Mouse (Mus musculus): ENCODE data around the gene Uggt2. TPM values are rescaled to one million over a fixed set of nuclear protein-coding genes. Genes with fewer than 3 reads are reported as not detected.

Gene Uggt2
- polyA plus RNA-seq, 1 experiment from 2014 or later = 1.0 TPM

- no peak for ATAC-seq (ENCODE audit: insufficient read depth)
- H3K36me3 ChIP-seq (replicated peaks) = peaks cover 42% of the 10 kb centered on the region
- H3K27ac ChIP-seq (replicated peaks) = no peak overlapping the region
These were observed 119.5 kb downstream of the Uggt2 start for GRCm38 (mm10) chr14:118979571-118980325.

DNA sequence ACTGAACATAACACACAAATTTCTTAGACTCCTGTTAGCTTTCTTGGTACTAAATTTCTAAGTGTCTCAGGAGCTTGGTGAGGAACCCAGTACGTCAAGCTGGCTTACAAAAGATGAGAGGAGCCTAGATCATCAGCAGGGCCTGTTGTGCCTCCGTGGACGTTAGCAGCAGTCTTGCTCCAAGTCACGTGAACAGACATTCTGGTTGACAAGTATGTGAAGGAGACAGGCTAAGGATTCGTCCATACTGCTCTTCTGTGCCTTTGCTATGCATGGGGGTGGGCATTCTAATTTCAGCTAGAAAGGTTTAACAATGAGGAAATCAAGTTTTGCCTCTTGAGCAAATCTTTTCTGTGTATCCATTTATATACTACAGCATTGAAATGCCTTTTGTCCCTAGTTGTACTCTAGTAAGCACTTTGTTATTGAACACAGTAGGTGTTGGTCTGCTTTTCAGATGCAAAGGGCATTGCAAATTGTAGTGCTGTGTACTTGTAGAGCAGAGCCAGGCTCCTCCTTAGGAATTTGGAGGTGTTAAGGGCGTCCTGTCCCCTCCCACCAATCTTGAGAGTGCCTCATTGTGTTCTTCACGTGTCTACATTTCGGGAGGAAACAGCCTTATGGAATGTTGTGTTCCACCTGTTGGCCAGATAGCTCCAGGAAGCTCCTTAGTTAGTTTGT is 122.0 kb downstream of the Uggt2 start:
- no peak for ATAC-seq (ENCODE audit: insufficient read depth)

More at GRCm38 (mm10) chr14:118979571-118980325, 119.5 kb downstream of the Uggt2 start:
- Histone ChIP-seq H3K4me3 (replicated peaks) (no peak overlapping the region), H3K4me1 (replicated peaks) (peaks cover 19% of the 10 kb centered on the region), H3K9ac (no peak overlapping the region), H3K27me3 (no peaks in the 10 kb centered on the region), H3K9me3 (replicated peaks) (no peaks in the 10 kb centered on the region), H3K4me2 (no peak overlapping the region; the same call in 1 of the 2 replicates)
- 78% methylated on average over 7 of the region's 7 CpGs for WGBS (ENCODE audit: insufficient replicate concordance)

GRCm38 (mm10) chr14:118972268-118972667 is 127.0 kb downstream of the Uggt2 start:
- Histone ChIP-seq H3K27ac (replicated peaks) (no peak overlapping the region), H3K27me3 (no peaks in the 10 kb centered on the region), H3K9me3 (replicated peaks) (no peaks in the 10 kb centered on the region), H3K4me1 (replicated peaks) (no peaks in the 10 kb centered on the region), H3K4me2 (no peak overlapping the region), H3K9ac (no peak overlapping the region), H3K36me3 (replicated peaks) (peaks cover 86% of the 10 kb centered on the region), H3K4me3 (replicated peaks) (no peak overlapping the region)
- WGBS (ENCODE audit: insufficient replicate concordance) = 85% methylated on average over 6 of the region's 6 CpGs
- ATAC-seq (ENCODE audit: insufficient read depth) = no peak

More for the DNA sequence above, 122.0 kb downstream of the Uggt2 start:
- 73% methylated on average over 8 of the region's 8 CpGs for WGBS (ENCODE audit: insufficient replicate concordance)
- Histone ChIP-seq H3K9ac (no peak overlapping the region), H3K4me1 (replicated peaks) (peaks cover 13% of the 10 kb centered on the region), H3K27ac (replicated peaks) (no peak overlapping the region), H3K27me3 (no peaks in the 10 kb centered on the region), H3K4me3 (replicated peaks) (no peak overlapping the region), H3K9me3 (replicated peaks) (no peaks in the 10 kb centered on the region), H3K4me2 (no peak overlapping the region), H3K36me3 (replicated peaks) (peaks cover 59% of the 10 kb centered on the region)

GRCm38 (mm10) chr14:118967646-118968045 is 131.6 kb downstream of the Uggt2 start:
- no peak overlapping the region for H3K9ac ChIP-seq
- WGBS (ENCODE audit: insufficient replicate concordance) = 65% methylated on average over 7 of the region's 7 CpGs
- H3K9me3 ChIP-seq (replicated peaks) = no peaks in the 10 kb centered on the region
- no peak overlapping the region for H3K4me2 ChIP-seq
- H3K27ac ChIP-seq (replicated peaks) = no peak overlapping the region
- H3K4me3 ChIP-seq (replicated peaks) = no peak overlapping the region
- no peaks in the 10 kb centered on the region for H3K4me1 ChIP-seq (replicated peaks)
- H3K36me3 ChIP-seq (replicated peaks) = peaks cover 54% of the 10 kb centered on the region
- H3K27me3 ChIP-seq = no peaks in the 10 kb centered on the region
- ATAC-seq (ENCODE audit: insufficient read depth) = no peak

GRCm38 (mm10) chr14:118965356-118966000 is 133.8 kb downstream of the Uggt2 start:
- no peaks in the 10 kb centered on the region for H3K27me3 ChIP-seq
- H3K9ac ChIP-seq = no peak overlapping the region
- H3K4me3 ChIP-seq (replicated peaks) = no peak overlapping the region
- no peak overlapping the region for H3K27ac ChIP-seq (replicated peaks)
- H3K36me3 ChIP-seq (replicated peaks) = peaks cover 52% of the 10 kb centered on the region
- WGBS (ENCODE audit: insufficient replicate concordance) = 83% methylated on average over 4 of the region's 4 CpGs
- H3K9me3 ChIP-seq (replicated peaks) = no peaks in the 10 kb centered on the region
- ATAC-seq (ENCODE audit: insufficient read depth) = no peak
- no peak overlapping the region for H3K4me2 ChIP-seq
- no peaks in the 10 kb centered on the region for H3K4me1 ChIP-seq (replicated peaks)

GRCm38 (mm10) chr14:118958010-118958409 is 141.2 kb downstream of the Uggt2 start:
- no peak overlapping the region for H3K4me3 ChIP-seq (replicated peaks)
- no peaks in the 10 kb centered on the region for H3K4me1 ChIP-seq (replicated peaks)
- H3K4me2 ChIP-seq = no peak overlapping the region
- 90% methylated on average over 3 of the region's 3 CpGs for WGBS (ENCODE audit: insufficient replicate concordance)
- ATAC-seq (ENCODE audit: insufficient read depth) = no peak
- H3K27ac ChIP-seq (replicated peaks) = no peak overlapping the region
- H3K27me3 ChIP-seq = no peaks in the 10 kb centered on the region
- peaks cover 68% of the 10 kb centered on the region for H3K36me3 ChIP-seq (replicated peaks)
- H3K9ac ChIP-seq = no peak overlapping the region
- H3K9me3 ChIP-seq (replicated peaks) = no peaks in the 10 kb centered on the region

DNA sequence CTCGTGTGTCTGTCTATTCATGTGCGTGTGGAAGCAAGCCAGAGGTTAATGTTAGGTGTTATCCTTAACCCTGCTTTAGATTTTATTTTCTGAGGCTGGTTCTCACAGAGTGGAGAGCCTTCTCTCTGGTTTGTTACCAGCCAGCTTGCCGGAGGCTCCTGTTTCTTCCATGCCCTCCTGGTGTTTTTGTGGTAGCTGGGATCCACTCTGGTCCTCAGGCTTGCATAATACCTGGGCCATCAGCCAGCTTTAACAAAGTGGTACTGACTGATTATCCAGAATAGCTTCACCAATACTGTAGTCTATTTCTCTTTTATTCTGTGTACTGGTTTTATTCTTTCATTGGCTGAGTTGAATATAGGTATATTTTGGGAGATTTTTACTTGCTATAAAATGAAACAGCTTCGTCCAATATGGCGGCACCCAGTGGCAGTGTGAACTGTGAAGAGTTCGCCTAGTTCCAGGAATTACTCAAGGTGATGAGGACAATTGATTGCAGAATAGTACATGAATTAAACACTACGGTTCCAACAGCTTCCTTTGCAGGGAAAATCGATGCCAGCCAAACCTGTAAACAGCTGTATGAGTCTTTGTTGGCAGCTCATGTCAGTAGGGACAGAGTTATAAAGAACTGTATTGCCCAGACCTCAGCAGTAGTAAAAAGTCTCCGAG is 147.2 kb downstream of the Uggt2 start:
- peaks cover 23% of the 10 kb centered on the region for H3K36me3 ChIP-seq (replicated peaks)
- WGBS (ENCODE audit: insufficient replicate concordance) = 80% methylated on average over 9 of the region's 9 CpGs
- H3K27ac ChIP-seq (replicated peaks) = no peak overlapping the region
- H3K9me3 ChIP-seq (replicated peaks) = no peaks in the 10 kb centered on the region
- H3K4me3 ChIP-seq (replicated peaks) = no peak overlapping the region
- H3K27me3 ChIP-seq = no peaks in the 10 kb centered on the region
- 0 out of 2 replicates have a peak, but pooled peaks cover under 1% of the 10 kb centered on the region for H3K4me1 ChIP-seq (replicated peaks)
- no peak overlapping the region for H3K4me2 ChIP-seq
- H3K9ac ChIP-seq = no peak overlapping the region
- no peak for ATAC-seq (ENCODE audit: insufficient read depth)

- no peak for ATAC-seq (ENCODE audit: insufficient read depth)
- Histone ChIP-seq H3K27ac (replicated peaks) (no peak overlapping the region), H3K36me3 (replicated peaks) (peaks cover 8% of the 10 kb centered on the region), H3K9ac (no peak overlapping the region), H3K4me2 (no peak overlapping the region), H3K4me1 (replicated peaks) (0 out of 2 replicates have a peak, but pooled peaks cover 14% of the 10 kb centered on the region), H3K27me3 (no peaks in the 10 kb centered on the region), H3K9me3 (replicated peaks) (no peaks in the 10 kb centered on the region), H3K4me3 (replicated peaks) (no peak overlapping the region)
- 65% methylated on average over 1 of the region's 1 CpGs for WGBS (ENCODE audit: insufficient replicate concordance)
These were observed 150.4 kb downstream of the Uggt2 start for GRCm38 (mm10) chr14:118948841-118949240.

- Histone ChIP-seq H3K9me3 (replicated peaks) (no peaks in the 10 kb centered on the region), H3K4me3 (replicated peaks) (no peak overlapping the region), H3K4me1 (replicated peaks) (peaks cover 34% of the 10 kb centered on the region), H3K4me2 (no peak overlapping the region), H3K9ac (no peak overlapping the region), H3K27me3 (no peaks in the 10 kb centered on the region), H3K27ac (replicated peaks) (no peak overlapping the region), H3K36me3 (replicated peaks) (no peaks in the 10 kb centered on the region)
- ATAC-seq (ENCODE audit: insufficient read depth) = no peak
- 65% methylated on average over 2 of the region's 2 CpGs for WGBS (ENCODE audit: insufficient replicate concordance)
These were observed 154.5 kb downstream of the Uggt2 start for GRCm38 (mm10) chr14:118944702-118945101.

DNA sequence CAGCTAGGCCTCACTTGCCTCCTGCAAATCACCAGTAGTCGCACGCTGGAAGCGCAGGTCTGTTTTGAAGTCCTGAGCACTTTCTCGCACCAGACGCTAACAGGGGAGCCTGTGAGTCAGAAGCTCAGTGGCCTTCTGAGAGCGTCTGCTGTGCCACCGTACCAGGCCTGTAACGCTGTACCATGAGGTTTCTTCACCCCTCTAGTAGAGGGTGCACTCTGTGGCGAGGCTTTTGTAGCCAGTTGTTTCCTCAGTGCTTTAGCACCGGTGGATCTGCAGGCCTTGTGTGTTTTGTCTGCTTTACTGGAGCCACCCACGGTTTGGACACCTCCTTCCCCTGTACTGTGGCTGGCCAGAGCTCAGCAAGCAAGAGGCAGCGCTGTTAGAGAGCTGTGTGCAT is 157.2 kb downstream of the Uggt2 start:
- Histone ChIP-seq H3K9ac (no peak overlapping the region), H3K27me3 (no peaks in the 10 kb centered on the region), H3K36me3 (replicated peaks) (no peaks in the 10 kb centered on the region), H3K9me3 (replicated peaks) (no peaks in the 10 kb centered on the region), H3K27ac (replicated peaks) (no peak overlapping the region), H3K4me1 (replicated peaks) (peaks cover 51% of the 10 kb centered on the region), H3K4me2 (no peak overlapping the region), H3K4me3 (replicated peaks) (no peak overlapping the region)
- 68% methylated on average over 12 of the region's 12 CpGs for WGBS (ENCODE audit: insufficient replicate concordance)
- no peak for ATAC-seq (ENCODE audit: insufficient read depth)

Data from liver, embryonic 15.5 days (tissue).